Mouse (Mus musculus): ENCODE results near the gene Dcaf4.

DNA sequence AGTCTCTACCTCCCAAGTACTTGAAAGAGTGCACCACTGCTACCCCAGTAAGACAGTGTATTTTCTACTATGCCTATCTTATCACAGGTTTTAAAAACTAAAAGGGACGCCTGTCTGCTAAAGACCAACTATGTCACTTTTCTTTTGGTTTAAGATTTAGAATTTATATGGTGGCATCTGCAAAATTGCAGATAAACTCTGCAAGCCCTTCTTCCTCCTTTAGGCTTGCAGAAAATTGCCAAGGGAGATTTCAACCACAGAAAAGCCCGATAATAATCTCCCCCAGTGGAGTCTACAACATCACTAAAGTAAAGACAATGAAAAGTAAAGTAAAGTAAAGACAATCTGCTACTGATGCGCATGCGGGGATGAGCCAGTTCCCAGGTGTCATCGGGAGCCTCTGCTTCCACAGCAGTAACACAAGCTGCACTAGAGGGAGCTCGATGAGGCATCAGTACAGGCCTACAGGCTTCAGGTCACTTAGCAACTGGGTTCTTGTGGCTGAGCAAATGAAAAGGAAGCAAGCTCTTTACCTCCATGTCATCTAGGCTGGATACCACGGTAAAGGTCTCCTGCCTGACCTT lies 40.4 kb upstream of the Dcaf4 start:
- TF ChIP-seq CTCF (IDR thresholded peaks at IDR 0.05; ENCODE audit: borderline replicate concordance, extremely low read depth, insufficient read depth, insufficient read length) (no peak), POLR2A (IDR thresholded peaks at IDR 0.05; ENCODE audit: borderline replicate concordance, extremely low read depth, insufficient read depth, insufficient read length, poor library complexity, severe bottlenecking) (no peak)

All from brain, embryonic 14.5 days (tissue).